Mouse (Mus musculus): ENCODE measurements around the gene Cables2. TPM values are rescaled to one million over a fixed set of nuclear protein-coding genes. Genes with fewer than 3 reads are reported as not detected.

Cables2 gene
- polyA plus RNA-seq, 1 experiment, result 10.3 TPM

DNA sequence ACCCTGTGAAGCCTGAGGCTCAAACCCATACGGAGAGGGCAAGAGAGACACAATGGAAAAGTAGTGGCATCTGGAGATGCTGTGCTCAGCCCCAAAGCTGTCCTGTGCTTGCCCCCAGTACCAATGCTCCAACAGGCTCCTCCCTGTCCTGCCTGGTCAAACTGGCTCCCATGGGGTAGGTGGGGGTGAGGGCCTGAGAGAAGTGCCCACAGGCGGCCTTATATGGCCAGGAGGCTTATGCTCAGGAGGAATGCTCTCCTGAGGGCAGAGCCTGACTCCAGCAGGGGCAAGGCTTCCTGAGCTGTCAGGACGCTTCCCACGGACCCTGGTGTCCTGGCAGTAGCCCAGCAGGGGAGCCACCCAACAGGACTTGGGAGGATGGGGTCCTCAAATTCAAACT, 42.8 kb downstream of the Cables2 start:
- Histone ChIP-seq H3K27ac (ENCODE audit: insufficient read depth, low read depth, low read length) (no peak overlapping the region), H3K4me3 (ENCODE audit: insufficient read depth, low read length) (no peak overlapping the region), H3K4me1 (ENCODE audit: control insufficient read depth, insufficient read depth, low read length) (no peaks in the 10 kb centered on the region; the same call in none of the 2 replicates)
- no peak for TF ChIP-seq CTCF (IDR thresholded peaks at IDR 0.05; ENCODE audit: low read depth, low read length)
- no peak for TF ChIP-seq POLR2A (IDR thresholded peaks at IDR 0.05; ENCODE audit: borderline replicate concordance, low read depth, low read length)

GRCm38 (mm10) chr2:180229129-180229528, 44.2 kb downstream of the Cables2 start:
- H3K4me1 ChIP-seq (ENCODE audit: control insufficient read depth, insufficient read depth, low read length), result no peaks in the 10 kb centered on the region; the same call in none of the 2 replicates
- no peak overlapping the region for H3K27ac ChIP-seq (ENCODE audit: insufficient read depth, low read depth, low read length)
- H3K4me3 ChIP-seq (ENCODE audit: insufficient read depth, low read length), result no peak overlapping the region
- TF ChIP-seq CTCF (IDR thresholded peaks at IDR 0.05; ENCODE audit: low read depth, low read length), result no peak
- no peak for TF ChIP-seq POLR2A (IDR thresholded peaks at IDR 0.05; ENCODE audit: borderline replicate concordance, low read depth, low read length)

DNA sequence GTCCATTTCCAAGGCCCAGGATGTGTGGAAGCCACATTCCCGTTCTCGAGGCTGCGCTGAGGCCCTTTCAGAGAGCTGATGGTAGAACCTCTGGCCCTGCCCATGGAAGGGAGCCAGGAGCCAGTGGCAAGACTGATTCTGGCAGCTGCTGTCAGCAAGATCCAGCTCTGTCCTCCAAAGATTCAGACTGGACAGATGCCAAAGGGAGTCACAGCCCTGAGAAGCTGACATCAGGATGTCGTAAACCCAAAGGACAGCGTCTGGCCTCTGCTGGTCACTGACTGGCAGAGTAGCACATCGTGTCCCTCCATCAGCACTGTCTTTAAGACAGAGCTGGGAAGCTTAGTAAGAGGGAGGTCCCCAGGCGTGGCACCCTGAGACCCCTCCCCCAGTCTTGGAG, 44.7 kb downstream of the Cables2 start:
- Histone ChIP-seq H3K4me1 (ENCODE audit: control insufficient read depth, insufficient read depth, low read length) (no peaks in the 10 kb centered on the region; the same call in none of the 2 replicates), H3K4me3 (ENCODE audit: insufficient read depth, low read length) (no peak overlapping the region), H3K27ac (ENCODE audit: insufficient read depth, low read depth, low read length) (no peak overlapping the region)
- TF ChIP-seq POLR2A (IDR thresholded peaks at IDR 0.05; ENCODE audit: borderline replicate concordance, low read depth, low read length) (no peak), CTCF (IDR thresholded peaks at IDR 0.05; ENCODE audit: low read depth, low read length) (no peak)

- Histone ChIP-seq H3K4me3 (ENCODE audit: insufficient read depth, low read length) (no peak overlapping the region), H3K27ac (ENCODE audit: insufficient read depth, low read depth, low read length) (no peak overlapping the region), H3K4me1 (ENCODE audit: control insufficient read depth, insufficient read depth, low read length) (no peaks in the 10 kb centered on the region; the same call in none of the 2 replicates)
- TF ChIP-seq CTCF (IDR thresholded peaks at IDR 0.05; ENCODE audit: low read depth, low read length) (no peak), POLR2A (IDR thresholded peaks at IDR 0.05; ENCODE audit: borderline replicate concordance, low read depth, low read length) (no peak)
Observed at GRCm38 (mm10) chr2:180228060-180228458, 45.2 kb downstream of the Cables2 start.

- Histone ChIP-seq H3K27ac (ENCODE audit: insufficient read depth, low read depth, low read length) (no peak overlapping the region), H3K4me1 (ENCODE audit: control insufficient read depth, insufficient read depth, low read length) (no peaks in the 10 kb centered on the region; the same call in none of the 2 replicates), H3K4me3 (ENCODE audit: insufficient read depth, low read length) (0 out of 2 replicates have a peak overlapping the region, but pooled peaks have one; percentile 11)
- TF ChIP-seq CTCF (IDR thresholded peaks at IDR 0.05; ENCODE audit: low read depth, low read length) (peak; percentile 83), POLR2A (IDR thresholded peaks at IDR 0.05; ENCODE audit: borderline replicate concordance, low read depth, low read length) (no peak)
Observed at GRCm38 (mm10) chr2:180227262-180228059, 45.8 kb downstream of the Cables2 start.

- H3K4me3 ChIP-seq (ENCODE audit: insufficient read depth, low read length), result peak within 1 kb of the TSS; percentile 48
- no peak within 1 kb of the TSS for H3K27ac ChIP-seq (ENCODE audit: insufficient read depth, low read depth, low read length)
- no peaks in the 10 kb centered on the region; the same call in none of the 2 replicates for H3K4me1 ChIP-seq (ENCODE audit: control insufficient read depth, insufficient read depth, low read length)
- no peak for TF ChIP-seq CTCF (IDR thresholded peaks at IDR 0.05; ENCODE audit: low read depth, low read length)
- TF ChIP-seq POLR2A (IDR thresholded peaks at IDR 0.05; ENCODE audit: borderline replicate concordance, low read depth, low read length), result no peak
Observed at GRCm38 (mm10) chr2:180225762-180226378, 47.4 kb downstream of the Cables2 start, which contains the start of gene Lama5. Gene Lama5, minus strand, starts transcription at chr2:180225859.

- TF ChIP-seq CTCF (IDR thresholded peaks at IDR 0.05; ENCODE audit: low read depth, low read length) (no peak), POLR2A (IDR thresholded peaks at IDR 0.05; ENCODE audit: borderline replicate concordance, low read depth, low read length) (no peak)
- Histone ChIP-seq H3K4me1 (ENCODE audit: control insufficient read depth, insufficient read depth, low read length) (no peaks in the 10 kb centered on the region; the same call in none of the 2 replicates), H3K4me3 (ENCODE audit: insufficient read depth, low read length) (peak overlapping the region; percentile 48)
Observed at GRCm38 (mm10) chr2:180225044-180225761, 48.1 kb downstream of the Cables2 start.

GRCm38 (mm10) chr2:180224647-180225043, 48.7 kb downstream of the Cables2 start:
- no peaks in the 10 kb centered on the region; the same call in none of the 2 replicates for H3K4me1 ChIP-seq (ENCODE audit: control insufficient read depth, insufficient read depth, low read length)
- no peak for TF ChIP-seq POLR2A (IDR thresholded peaks at IDR 0.05; ENCODE audit: borderline replicate concordance, low read depth, low read length)
- no peak for TF ChIP-seq CTCF (IDR thresholded peaks at IDR 0.05; ENCODE audit: low read depth, low read length)
- no peak overlapping the region for H3K27ac ChIP-seq (ENCODE audit: insufficient read depth, low read depth, low read length)
- H3K4me3 ChIP-seq (ENCODE audit: insufficient read depth, low read length), result no peak overlapping the region

More at GRCm38 (mm10) chr2:180225044-180225761, 48.1 kb downstream of the Cables2 start:
- H3K27ac ChIP-seq (ENCODE audit: insufficient read depth, low read depth, low read length), result no peak overlapping the region

DNA sequence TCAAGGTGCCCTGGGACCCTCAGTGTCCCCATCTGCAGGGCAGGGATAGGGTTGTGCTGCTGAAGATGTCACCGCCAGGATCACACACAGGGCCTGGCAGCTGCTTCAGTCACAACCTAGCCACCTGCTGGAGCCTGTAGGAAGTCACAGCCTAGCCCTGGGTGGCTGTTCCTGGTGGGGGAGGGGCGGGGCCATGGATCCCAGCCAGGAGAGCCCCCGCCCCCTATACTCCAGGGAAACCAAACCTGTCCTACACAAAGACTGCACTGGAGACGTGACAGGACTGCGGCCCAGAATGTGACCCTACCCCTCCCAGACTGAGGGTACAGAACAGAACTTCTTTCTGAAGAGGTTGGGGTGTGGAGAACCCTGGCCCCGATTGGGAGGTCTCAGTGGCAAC, 51.0 kb downstream of the Cables2 start:
- no peak for TF ChIP-seq CTCF (IDR thresholded peaks at IDR 0.05; ENCODE audit: low read depth, low read length)
- TF ChIP-seq POLR2A (IDR thresholded peaks at IDR 0.05; ENCODE audit: borderline replicate concordance, low read depth, low read length), result no peak
- no peak overlapping the region for H3K4me3 ChIP-seq (ENCODE audit: insufficient read depth, low read length)
- no peaks in the 10 kb centered on the region; the same call in none of the 2 replicates for H3K4me1 ChIP-seq (ENCODE audit: control insufficient read depth, insufficient read depth, low read length)
- H3K27ac ChIP-seq (ENCODE audit: insufficient read depth, low read depth, low read length), result no peak overlapping the region
